Mouse (Mus musculus): ENCODE data around the gene A930033H14Rik.

DNA sequence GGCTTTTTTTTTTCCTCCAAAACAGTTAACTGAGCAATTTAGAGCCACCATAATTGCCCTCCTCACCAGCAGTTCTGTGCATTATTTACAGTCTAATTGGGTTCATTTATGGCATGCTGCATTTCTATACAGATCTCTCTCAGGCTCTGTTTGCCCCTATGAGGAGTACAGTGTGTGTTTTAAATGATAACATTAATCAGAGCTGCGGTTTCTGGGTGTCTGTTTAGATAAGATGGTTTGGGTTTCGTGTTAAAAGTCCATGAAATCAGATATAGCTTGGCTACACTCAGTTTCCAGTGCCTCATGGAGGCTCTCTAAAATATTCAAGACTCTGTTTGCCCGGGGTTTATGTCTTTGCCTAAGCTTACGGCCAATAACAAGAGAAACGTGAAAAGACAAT is 42.7 kb upstream of the A930033H14Rik start:
- TF ChIP-seq CTCF (IDR thresholded peaks at IDR 0.05), result no peak
- no peak for TF ChIP-seq POLR2A (IDR thresholded peaks at IDR 0.05; ENCODE audit: insufficient read depth, low read depth, low read length)
